Mouse (Mus musculus) hindbrain, embryonic 13.5 days (tissue): ENCODE measurements around the gene Gm9821. TPM values are rescaled to one million over a fixed set of nuclear protein-coding genes. Genes with fewer than 3 reads are reported as not detected.
A peak's percentile ranks its signal among the peaks of the same experiment; 100 is the strongest.

Experiments
- ATAC-seq: fragments of 200-750 bp; cut with Nextera tagmentation; 2 replicates; pipeline ENCODE4 v1.8.0; 2017; ENCODE audit warnings: moderate TSS enrichment; ENCODE audit not compliant: low FRiP score
- H3K27ac ChIP-seq: fragments of 300-500 bp; sonication (generic); 2 replicates; pipeline ENCODE4 v1.5.1; 2015; ENCODE audit warnings: inconsistent platforms, mild to moderate bottlenecking, moderate library complexity
- H3K27me3 ChIP-seq: fragments of 300-500 bp; sonication (generic); 2 replicates; pipeline ENCODE4 v1.6.1; 2015; ENCODE audit warnings: mild to moderate bottlenecking, inconsistent platforms
- H3K36me3 ChIP-seq: fragments of 300-500 bp; sonication (generic); 2 replicates; pipeline ENCODE4 v1.6.1; 2015; ENCODE audit warnings: mild to moderate bottlenecking, inconsistent platforms
- H3K4me1 ChIP-seq: fragments of 300-500 bp; sonication (generic); replicated peaks from 2 replicates; pipeline ENCODE4 v1.6.1; 2015; ENCODE audit warnings: inconsistent platforms
- H3K4me2 ChIP-seq: fragments of 300-500 bp; sonication (generic); 2 replicates; pipeline ENCODE4 v1.6.1; 2015; ENCODE audit warnings: inconsistent platforms, mild to moderate bottlenecking, moderate library complexity
- H3K4me3 ChIP-seq: fragments of 300-500 bp; sonication (generic); 2 replicates; pipeline ENCODE4 v1.5.1; 2015; ENCODE audit warnings: mild to moderate bottlenecking, inconsistent platforms
- H3K9ac ChIP-seq: fragments of 300-500 bp; sonication (generic); 2 replicates; pipeline ENCODE4 v1.6.1; 2015; ENCODE audit warnings: mild to moderate bottlenecking, inconsistent platforms
- H3K9me3 ChIP-seq: fragments of 300-500 bp; sonication (generic); 2 replicates; pipeline ENCODE4 v1.6.1; 2016; ENCODE audit warnings: inconsistent platforms
- WGBS: fragments of 180-500 bp; shearing (Covaris S2); methylation state at CpG from one replicate; pipeline ENCODE4 v1.1.7; 2015; 5-methylcytosine and 5-hydroxymethylcytosine counted together
- polyA plus RNA-seq: library from polyadenylated mRNA; unstranded; fragments of >200 nt; fragmentation: Nextera tagmentation; extraction: Ambion mirVana; gene quantifications from 2 replicates; pipeline ENCODE4 v1.2.1, GENCODE M21; 2015

Gm9821 gene
- polyA plus RNA-seq, 1 experiment from 2014 or later, result 0.25 TPM

DNA sequence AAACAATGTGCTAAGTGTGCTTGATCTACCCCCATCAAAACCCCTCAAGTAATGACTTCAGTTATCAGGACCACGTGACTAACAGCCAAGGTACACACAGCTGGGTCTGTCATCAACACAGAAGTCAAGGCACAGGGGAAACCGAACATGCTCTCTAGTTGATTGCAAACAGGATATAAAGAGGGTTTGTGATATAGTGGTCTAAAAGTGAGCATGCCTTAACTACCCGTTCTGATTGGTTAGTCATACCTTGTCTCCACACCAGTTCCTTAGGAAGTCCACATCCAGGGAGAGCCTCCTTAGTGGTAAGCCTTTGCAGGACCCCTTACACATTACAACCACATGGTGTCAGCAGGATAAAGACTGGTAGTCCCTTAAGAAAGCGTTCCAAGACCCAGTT, 25.4 kb upstream of the Gm9821 start:
- WGBS, result 78% methylated on average over 4 of the region's 4 CpGs
- H3K9ac ChIP-seq, result no peak overlapping the region
- H3K27me3 ChIP-seq, result peaks cover 63% of the 10 kb centered on the region
- no peak overlapping the region for H3K4me2 ChIP-seq
- peaks cover 45% of the 10 kb centered on the region for H3K36me3 ChIP-seq
- ATAC-seq, result no peak
- no peak overlapping the region for H3K4me3 ChIP-seq
- peaks cover 32% of the 10 kb centered on the region for H3K4me1 ChIP-seq
- no peak overlapping the region for H3K27ac ChIP-seq
- H3K9me3 ChIP-seq, result no peaks in the 10 kb centered on the region

GRCm38 (mm10) chr2:91921181-91921789, 24.2 kb upstream of the Gm9821 start:
- peaks cover 68% of the 10 kb centered on the region for H3K27me3 ChIP-seq
- ATAC-seq, result peak; percentile 1

DNA sequence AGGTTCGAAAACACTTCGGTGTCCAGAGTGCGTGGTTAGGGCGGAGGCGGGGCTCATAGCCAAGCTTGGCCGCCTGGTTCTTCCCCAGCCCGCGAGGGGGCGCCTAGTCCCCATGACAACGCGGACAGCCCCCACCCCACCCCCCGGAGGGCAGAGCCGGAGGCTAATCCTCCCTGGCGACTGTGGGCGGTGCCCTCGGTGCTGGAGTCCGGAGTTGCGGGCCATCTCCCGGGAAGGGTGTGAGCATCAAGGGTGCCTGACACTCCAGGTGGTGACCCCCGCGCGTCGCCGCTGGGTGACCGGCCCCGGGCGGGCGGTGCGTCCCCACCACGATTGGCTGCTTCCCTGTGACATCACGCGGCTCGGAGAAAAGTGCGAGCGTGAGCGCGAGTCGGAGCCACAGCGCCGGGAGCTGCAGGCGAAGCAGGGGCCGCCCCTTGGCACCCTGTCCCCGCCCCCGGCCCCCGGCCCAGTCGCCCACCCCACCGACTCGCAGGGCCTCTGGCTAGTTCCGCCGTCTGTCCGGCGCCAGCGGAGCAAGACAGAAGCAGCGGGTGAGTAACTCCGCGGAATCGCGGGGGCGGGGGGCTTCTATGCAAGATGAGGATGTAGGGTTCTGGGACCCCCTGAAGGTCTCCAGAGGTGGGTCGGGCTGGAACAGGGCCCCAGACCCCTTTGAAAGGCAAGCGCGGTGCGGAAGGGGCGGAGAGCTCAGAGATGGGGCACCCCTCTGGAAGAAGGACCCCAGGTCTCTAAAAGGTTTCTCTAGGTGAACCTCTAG, 23.5 kb upstream of the Gm9821 start:
- under 1% methylated on average over 64 of the region's 64 CpGs for WGBS
- ATAC-seq, result peak; percentile 72
- H3K27me3 ChIP-seq, result peaks cover 68% of the 10 kb centered on the region
- H3K9ac ChIP-seq, result peak overlapping the region; percentile 63
- H3K4me3 ChIP-seq, result peak overlapping the region; percentile 56
- peaks cover 32% of the 10 kb centered on the region for H3K4me1 ChIP-seq
- peak overlapping the region; percentile 83 for H3K4me2 ChIP-seq
- peaks cover 28% of the 10 kb centered on the region for H3K36me3 ChIP-seq
- no peaks in the 10 kb centered on the region for H3K9me3 ChIP-seq
- H3K27ac ChIP-seq, result no peak overlapping the region

More at GRCm38 (mm10) chr2:91921181-91921789, 24.2 kb upstream of the Gm9821 start:
- no peaks in the 10 kb centered on the region for H3K9me3 ChIP-seq
- H3K4me3 ChIP-seq, result peak overlapping the region; percentile 56
- peaks cover 35% of the 10 kb centered on the region for H3K36me3 ChIP-seq
- 6% methylated on average over 31 of the region's 31 CpGs for WGBS
- H3K4me1 ChIP-seq, result peaks cover 32% of the 10 kb centered on the region
- peak overlapping the region; percentile 63 for H3K9ac ChIP-seq
- no peak overlapping the region for H3K27ac ChIP-seq
- peak overlapping the region; percentile 83 for H3K4me2 ChIP-seq

DNA sequence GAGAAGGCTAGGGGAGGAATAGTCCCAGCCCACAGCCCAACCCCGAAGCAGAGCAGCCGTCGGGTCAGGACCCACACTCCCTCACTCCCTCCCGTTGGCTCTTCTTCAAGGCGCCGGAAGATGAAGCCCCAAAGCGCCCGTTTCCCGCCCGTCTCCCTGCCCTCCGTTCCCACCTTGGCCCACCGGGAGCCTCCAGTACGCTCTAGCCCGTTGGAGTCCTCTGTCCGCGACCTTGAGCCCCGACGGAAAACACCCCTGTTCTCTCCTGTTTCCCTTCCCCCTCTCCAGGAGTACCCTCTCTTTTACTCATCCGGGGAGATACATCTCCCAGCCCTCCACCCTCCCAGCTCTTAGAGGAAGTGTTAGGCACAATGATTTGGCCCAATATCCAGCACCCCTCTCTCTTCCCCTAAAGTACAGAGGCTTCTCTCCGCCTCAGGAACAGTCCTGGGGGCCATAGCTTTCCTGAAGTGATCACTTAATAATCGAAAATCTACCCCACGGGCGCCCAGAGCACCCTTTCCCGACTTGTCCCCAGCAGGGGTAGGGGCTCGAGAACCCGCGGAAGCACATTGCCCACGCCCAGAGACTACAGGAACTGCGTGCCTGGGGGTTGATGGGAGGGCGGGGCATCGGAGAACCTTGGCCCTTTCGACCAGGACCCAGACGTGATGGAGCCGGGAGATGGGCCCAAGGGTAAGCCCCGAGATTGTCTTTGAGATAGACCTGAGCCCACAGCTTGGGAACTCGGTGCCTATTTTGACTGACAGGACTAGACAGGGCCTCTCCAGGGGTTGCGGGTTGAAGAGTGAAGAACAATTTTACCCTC, 22.7 kb upstream of the Gm9821 start:
- H3K27ac ChIP-seq, result no peak overlapping the region
- H3K9ac ChIP-seq, result peak overlapping the region; percentile 9; the same call in 1 of the 2 replicates
- H3K4me3 ChIP-seq, result peak overlapping the region; percentile 56
- H3K4me1 ChIP-seq, result peaks cover 32% of the 10 kb centered on the region
- peaks cover 75% of the 10 kb centered on the region for H3K27me3 ChIP-seq
- ATAC-seq, result peak; percentile 0; the same call in 1 of the 2 replicates
- 4% methylated on average over 37 of the region's 37 CpGs for WGBS
- H3K9me3 ChIP-seq, result no peaks in the 10 kb centered on the region
- peaks cover 20% of the 10 kb centered on the region for H3K36me3 ChIP-seq
- H3K4me2 ChIP-seq, result peak overlapping the region; percentile 83

DNA sequence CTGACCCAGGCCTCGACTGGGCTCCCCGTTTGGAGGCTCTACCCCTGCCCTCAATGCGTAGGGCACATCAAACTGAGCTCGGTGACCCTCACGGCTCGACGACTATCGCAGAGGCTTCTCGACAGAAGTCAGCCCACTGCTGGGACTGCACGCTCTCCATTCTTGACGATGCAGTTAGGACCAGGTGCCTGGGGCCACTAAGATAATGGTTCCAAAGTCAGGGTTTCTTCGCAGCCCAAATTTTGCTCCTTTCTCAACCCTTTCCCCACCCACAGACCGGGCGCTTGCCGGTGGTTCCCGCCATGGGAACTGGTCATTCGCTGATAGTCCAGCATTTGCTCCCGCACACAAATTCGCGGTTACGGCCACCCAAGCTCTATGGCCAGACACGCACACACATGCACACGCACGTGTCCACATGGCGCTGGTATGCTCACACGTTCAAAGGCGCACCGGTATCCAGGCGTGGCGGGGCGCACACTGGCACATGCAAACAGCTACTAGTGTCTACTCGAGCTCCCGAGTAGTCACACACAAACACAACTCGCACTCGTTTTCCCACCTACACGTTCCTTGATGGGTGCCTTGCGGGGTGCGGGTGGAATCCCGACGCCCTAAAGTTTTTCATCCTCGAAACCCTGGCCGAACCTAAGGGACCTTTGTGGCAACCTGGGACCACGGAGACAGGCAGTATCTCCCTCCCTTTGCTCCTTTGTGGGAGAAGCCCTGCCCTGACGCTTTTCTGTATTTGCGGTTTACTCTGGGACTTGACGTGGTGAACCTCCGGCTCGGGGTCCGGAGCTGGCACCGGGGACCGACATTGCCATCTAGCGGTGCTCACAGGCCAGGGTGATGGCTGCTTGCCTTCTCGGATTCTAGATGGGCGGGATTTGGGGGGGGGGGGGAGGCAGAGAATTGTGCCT, 21.8 kb upstream of the Gm9821 start:
- Histone ChIP-seq H3K4me3 (peak overlapping the region; percentile 56), H3K27me3 (peaks cover 77% of the 10 kb centered on the region), H3K9me3 (no peaks in the 10 kb centered on the region), H3K36me3 (peaks cover 11% of the 10 kb centered on the region), H3K27ac (no peak overlapping the region), H3K4me1 (peaks cover 34% of the 10 kb centered on the region), H3K4me2 (peak overlapping the region; percentile 83), H3K9ac (peak overlapping the region; percentile 9; the same call in 1 of the 2 replicates)
- 4% methylated on average over 54 of the region's 54 CpGs for WGBS
- no peak for ATAC-seq

DNA sequence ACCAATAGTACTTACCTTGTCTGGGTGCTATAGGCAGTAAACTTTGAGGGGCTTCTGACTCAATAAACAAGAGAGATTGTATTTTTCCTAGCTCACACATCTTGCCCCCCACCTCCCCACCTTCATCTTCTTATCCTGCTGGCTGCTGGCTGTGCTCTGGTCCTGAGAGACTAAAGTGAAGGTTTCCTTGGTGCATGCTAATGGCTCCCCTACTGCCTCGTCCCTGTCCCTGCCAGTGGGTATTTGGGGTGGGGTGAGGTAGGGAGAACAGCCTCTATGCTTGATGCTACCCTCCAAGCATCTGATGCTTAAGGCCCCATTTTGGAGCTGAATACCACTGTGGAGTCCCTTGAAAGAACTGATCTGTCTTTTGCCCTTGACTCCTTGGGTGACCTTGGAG, 20.8 kb upstream of the Gm9821 start:
- Histone ChIP-seq H3K27ac (no peak overlapping the region), H3K4me2 (no peak overlapping the region), H3K36me3 (peaks cover 4% of the 10 kb centered on the region; the same call in 1 of the 2 replicates), H3K4me3 (no peak overlapping the region), H3K9ac (no peak overlapping the region), H3K27me3 (peaks cover 73% of the 10 kb centered on the region), H3K4me1 (peaks cover 42% of the 10 kb centered on the region), H3K9me3 (no peaks in the 10 kb centered on the region)
- ATAC-seq, result no peak
- 67% methylated on average over 1 of the region's 1 CpGs for WGBS

DNA sequence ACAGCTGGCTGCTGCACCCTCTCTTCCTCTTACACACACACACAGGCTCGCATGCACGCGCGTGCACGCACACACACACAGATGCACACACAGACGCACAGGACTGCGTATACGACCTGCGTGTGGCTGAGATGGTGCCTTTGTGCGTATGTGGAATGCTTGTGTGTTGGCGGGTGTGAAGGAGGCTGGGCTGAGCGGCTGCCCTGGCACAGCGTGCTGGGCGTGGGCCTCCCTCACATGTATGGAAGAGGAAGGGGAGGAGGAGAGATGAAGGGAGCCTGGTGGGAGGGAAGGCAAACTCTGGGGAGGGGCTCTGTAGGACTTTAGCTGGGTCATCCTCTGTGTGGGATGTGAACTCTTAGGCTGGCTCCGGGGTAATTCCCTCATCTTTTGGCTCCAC, 20.1 kb upstream of the Gm9821 start:
- no peak overlapping the region for H3K27ac ChIP-seq
- peaks cover 48% of the 10 kb centered on the region for H3K4me1 ChIP-seq
- H3K4me2 ChIP-seq, result no peak overlapping the region
- no peaks in the 10 kb centered on the region for H3K36me3 ChIP-seq
- 86% methylated on average over 15 of the region's 15 CpGs for WGBS
- ATAC-seq, result no peak
- peaks cover 66% of the 10 kb centered on the region for H3K27me3 ChIP-seq
- H3K9ac ChIP-seq, result no peak overlapping the region
- H3K9me3 ChIP-seq, result no peaks in the 10 kb centered on the region
- no peak overlapping the region for H3K4me3 ChIP-seq

GRCm38 (mm10) chr2:91926949-91927348, 18.6 kb upstream of the Gm9821 start, which contains the start of gene Chrm4:
Chrm4 (plus strand) TSS chr2:91927249.
- 92% methylated on average over 3 of the region's 3 CpGs for WGBS
- Histone ChIP-seq H3K4me3 (no peak within 1 kb of the TSS), H3K4me2 (no peak within 1 kb of the TSS), H3K27me3 (peaks cover 51% of the 10 kb centered on the region), H3K27ac (no peak within 1 kb of the TSS), H3K9ac (no peak within 1 kb of the TSS), H3K36me3 (no peaks in the 10 kb centered on the region), H3K4me1 (peaks cover 52% of the 10 kb centered on the region), H3K9me3 (no peaks in the 10 kb centered on the region)
- ATAC-seq, result no peak

DNA sequence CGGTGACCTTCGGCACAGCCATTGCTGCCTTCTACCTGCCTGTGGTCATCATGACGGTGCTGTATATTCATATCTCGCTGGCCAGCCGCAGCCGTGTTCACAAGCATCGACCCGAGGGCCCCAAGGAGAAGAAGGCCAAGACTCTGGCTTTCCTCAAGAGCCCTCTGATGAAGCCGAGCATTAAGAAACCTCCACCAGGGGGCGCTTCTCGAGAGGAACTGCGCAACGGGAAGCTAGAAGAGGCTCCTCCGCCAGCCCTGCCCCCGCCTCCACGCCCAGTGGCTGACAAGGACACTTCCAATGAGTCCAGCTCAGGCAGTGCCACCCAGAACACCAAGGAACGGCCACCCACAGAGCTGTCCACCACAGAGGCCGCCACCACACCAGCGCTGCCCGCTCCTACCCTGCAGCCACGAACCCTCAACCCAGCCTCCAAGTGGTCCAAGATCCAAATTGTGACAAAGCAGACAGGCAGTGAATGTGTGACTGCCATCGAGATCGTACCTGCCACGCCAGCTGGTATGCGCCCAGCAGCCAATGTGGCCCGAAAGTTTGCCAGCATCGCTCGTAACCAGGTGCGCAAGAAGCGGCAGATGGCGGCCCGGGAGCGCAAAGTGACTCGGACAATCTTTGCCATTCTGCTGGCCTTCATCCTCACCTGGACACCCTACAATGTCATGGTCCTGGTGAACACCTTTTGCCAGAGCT, 17.5 kb upstream of the Gm9821 start:
- no peak overlapping the region for H3K4me2 ChIP-seq

DNA sequence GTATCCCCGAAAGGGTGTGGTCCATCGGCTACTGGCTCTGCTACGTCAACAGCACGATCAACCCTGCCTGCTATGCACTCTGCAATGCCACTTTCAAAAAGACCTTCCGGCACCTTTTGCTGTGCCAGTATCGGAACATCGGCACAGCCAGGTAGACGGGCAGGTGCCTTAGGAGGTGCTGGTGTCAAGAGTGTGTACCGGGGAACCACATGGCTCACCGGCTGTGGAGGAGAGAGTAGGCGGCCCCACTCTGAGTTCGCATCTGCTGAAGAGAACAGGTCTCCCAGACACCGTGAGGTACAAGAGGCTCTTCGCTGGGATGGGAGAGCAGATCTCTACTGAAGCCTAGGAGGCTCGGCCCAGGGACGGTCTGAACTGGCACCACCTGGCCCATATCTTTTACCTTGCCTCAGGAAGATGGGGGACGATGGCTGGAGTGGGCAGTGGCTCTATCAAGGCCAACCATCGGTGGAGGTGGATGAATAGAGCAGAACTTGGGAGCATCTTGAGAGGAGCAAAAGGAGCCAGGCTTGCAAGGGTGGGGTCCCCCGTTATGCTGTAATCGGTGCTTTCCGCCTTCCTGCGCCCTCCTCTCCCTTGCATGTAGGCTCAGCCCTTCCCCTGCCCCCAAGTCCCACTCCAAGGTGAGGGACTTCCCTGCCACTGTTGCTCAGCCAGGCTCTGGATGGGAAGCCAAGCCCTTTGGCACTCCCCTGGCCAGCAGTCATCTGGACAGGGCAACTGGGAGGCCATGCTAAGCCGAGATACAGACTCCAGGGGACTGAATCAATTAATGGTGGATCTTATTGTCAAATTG, 16.8 kb upstream of the Gm9821 start:
- Histone ChIP-seq H3K4me2 (no peak overlapping the region), H3K36me3 (0 out of 2 replicates have a peak, but pooled peaks cover 7% of the 10 kb centered on the region), H3K4me3 (no peak overlapping the region), H3K9ac (0 out of 2 replicates have a peak overlapping the region, but pooled peaks have one; percentile 13), H3K4me1 (peaks cover 51% of the 10 kb centered on the region), H3K27me3 (peaks cover 33% of the 10 kb centered on the region), H3K9me3 (no peaks in the 10 kb centered on the region), H3K27ac (no peak overlapping the region)
- no peak for ATAC-seq
- WGBS, result 76% methylated on average over 23 of the region's 23 CpGs

More for the DNA sequence above, 17.5 kb upstream of the Gm9821 start:
- no peak for ATAC-seq
- Histone ChIP-seq H3K9me3 (no peaks in the 10 kb centered on the region), H3K36me3 (0 out of 2 replicates have a peak, but pooled peaks cover 1% of the 10 kb centered on the region), H3K4me3 (no peak overlapping the region), H3K27ac (no peak overlapping the region), H3K4me1 (peaks cover 52% of the 10 kb centered on the region), H3K9ac (no peak overlapping the region), H3K27me3 (peaks cover 41% of the 10 kb centered on the region)
- 44% methylated on average over 34 of the region's 34 CpGs for WGBS
